In the genomic region with DNA sequence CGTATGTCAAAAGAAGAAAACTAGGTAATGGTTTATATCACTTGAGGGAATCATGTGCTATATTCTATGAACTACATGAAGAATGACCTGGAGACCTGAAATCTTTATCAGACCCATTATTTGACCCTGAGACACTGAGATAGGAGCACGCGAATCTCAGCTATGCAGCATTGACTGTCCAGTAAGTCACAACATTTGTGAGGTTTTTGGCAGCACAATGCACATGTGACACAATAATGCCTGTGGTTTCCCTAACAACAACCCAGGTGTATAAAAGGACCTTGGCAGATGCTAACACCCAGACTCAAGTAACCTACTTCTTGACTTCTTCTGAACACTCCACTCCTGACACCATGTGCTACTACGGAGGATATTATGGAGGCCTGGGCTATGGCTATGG, we compare ENCODE assay signal across 25 mouse cellular contexts. TPM values are rescaled to one million over a fixed set of nuclear protein-coding genes. Genes with fewer than 3 reads are reported as not detected.
"Had no signal": no experiment of that assay in that cellular context is flagged by ENCODE, and none has a peak within 500 bp of the region (broad histone marks: within the 10 kb centered on the region; RNA-seq: fewer than 3 reads in every experiment).

A gene (plus strand): TSS at position 301 of the 400 bp plus-strand sequence.

- H3K27ac ChIP-seq: neural tube, embryonic 12.5 days; neural tube, embryonic 13.5 days; neural tube, embryonic 15.5 days; stomach, embryonic 15.5 days; stomach, postnatal 0 days had no signal

- H3K9ac ChIP-seq: neural tube, embryonic 12.5 days; neural tube, embryonic 13.5 days; neural tube, embryonic 15.5 days; stomach, embryonic 15.5 days had no signal

- DNase-seq: retina, postnatal 1 day; right cerebral cortex, adult 18-20 months; right cerebral cortex, postnatal 14 days; right cerebral cortex, postnatal 25 days; right cerebral cortex, postnatal 4 days; spleen, adult 18-20 months; thymus, adult 18-20 months; thymus, adult 2 months; thymus, postnatal 14 days; thymus, postnatal 25 days; thymus, postnatal 36 days; thymus, postnatal 4 days had no signal

- H3K4me3 ChIP-seq: neural tube, embryonic 12.5 days; neural tube, embryonic 13.5 days; neural tube, embryonic 15.5 days; stomach, embryonic 15.5 days had no signal

- H3K9me3 ChIP-seq: neural tube, embryonic 12.5 days; neural tube, embryonic 13.5 days; neural tube, embryonic 15.5 days; stomach, embryonic 15.5 days had no signal

- H3K27me3 ChIP-seq: neural tube, embryonic 12.5 days; neural tube, embryonic 13.5 days; neural tube, embryonic 15.5 days; stomach, embryonic 15.5 days had no signal

- H3K4me1 ChIP-seq: neural tube, embryonic 12.5 days; neural tube, embryonic 13.5 days; neural tube, embryonic 15.5 days; stomach, embryonic 15.5 days had no signal

- H3K4me2 ChIP-seq: neural tube, embryonic 12.5 days; neural tube, embryonic 13.5 days; neural tube, embryonic 15.5 days; stomach, embryonic 15.5 days had no signal

- H3K36me3 ChIP-seq: neural tube, embryonic 12.5 days; neural tube, embryonic 13.5 days; neural tube, embryonic 15.5 days; stomach, embryonic 15.5 days had no signal

RNA-seq across cellular contexts. Expression of the gene that starts here (rescaled TPM):
- polyA plus RNA-seq: neural tube, embryonic 11.5 days; neural tube, embryonic 12.5 days; neural tube, embryonic 13.5 days; neural tube, embryonic 14.5 days; neural tube, embryonic 15.5 days; small intestine, adult 2 months; spleen, adult 2 months; stomach, embryonic 14.5 days; stomach, embryonic 15.5 days; stomach, embryonic 16.5 days; stomach, postnatal 0 days; thymus, adult 2 months; thymus, postnatal 0 days; urinary bladder, adult 2 months had no signal
